Mouse (Mus musculus) spleen, adult 2 months (tissue): ENCODE results near the gene Rreb1. TPM values are rescaled to one million over a fixed set of nuclear protein-coding genes. Genes with fewer than 3 reads are reported as not detected.

Experiments
- DNase-seq, 2 experiments: peaks; one replicate each; pipeline versions ENCODE4 v3.0.0 to v3.0.0-alpha.2; 2012 to 2021; ENCODE audit warnings: low spot score in 2 of 2, low read depth in 1 of 2
- H3K27ac ChIP-seq: fragments of 200-500 bp; 2 replicates; pipeline ENCODE4 v1.5.1; 2012; ENCODE audit warnings: low read length, inconsistent platforms; ENCODE audit not compliant: insufficient read depth
- H3K27me3 ChIP-seq: fragments of 200-500 bp; 2 replicates; pipeline ENCODE4 v1.6.1; 2012; ENCODE audit warnings: mild to moderate bottlenecking, moderate library complexity, low read length, inconsistent platforms; ENCODE audit not compliant: control insufficient read depth, insufficient read depth
- H3K36me3 ChIP-seq: fragments of 200-500 bp; 2 replicates; pipeline ENCODE4 v1.6.1; 2012; ENCODE audit warnings: mild to moderate bottlenecking, low read length, inconsistent platforms; ENCODE audit not compliant: control insufficient read depth, insufficient read depth
- H3K4me1 ChIP-seq: fragments of 200-500 bp; 2 replicates; pipeline ENCODE4 v1.6.1; 2011; ENCODE audit warnings: inconsistent platforms; ENCODE audit not compliant: control insufficient read depth, insufficient read depth, insufficient read length
- H3K4me3 ChIP-seq: fragments of 200-500 bp; 2 replicates; pipeline ENCODE4 v1.5.1; 2011; ENCODE audit warnings: mild to moderate bottlenecking, inconsistent platforms; ENCODE audit not compliant: insufficient read depth, insufficient read length; ENCODE audit errors: extremely low read depth
- CTCF ChIP-seq: fragments of 200-500 bp; IDR thresholded peaks from 2 replicates; pipeline ENCODE4 v1.5.1; 2011; ENCODE audit warnings: mild to moderate bottlenecking, inconsistent platforms; ENCODE audit not compliant: insufficient read depth, insufficient read length, insufficient replicate concordance; ENCODE audit errors: extremely low read depth
- POLR2A ChIP-seq: fragments of 200-500 bp; IDR thresholded peaks from 2 replicates; pipeline ENCODE4 v1.6.1; 2011; ENCODE audit warnings: low read depth, low read length, inconsistent platforms
- WGBS: fragments of 180-500 bp; shearing (Covaris S2); methylation state at CpG from one replicate; pipeline ENCODE4 v1.1.7; 2018; 5-methylcytosine and 5-hydroxymethylcytosine counted together
- polyA plus RNA-seq: library from polyadenylated mRNA; depleted of rRNA; stranded (reverse); fragments of >200 nt; gene quantifications from 2 replicates; pipeline ENCODE4 v1.2.3, GENCODE M21; 2012

The Rreb1 gene
- polyA plus RNA-seq, 1 experiment: 15.5 TPM

GRCm38 (mm10) chr13:37969337-37969736 is 191.1 kb downstream of the Rreb1 start:
- TF ChIP-seq POLR2A (no peak), CTCF (peak; percentile 97)
- H3K4me1 ChIP-seq: peaks cover 19% of the 10 kb centered on the region; the same call in 1 of the 2 replicates
- H3K27me3 ChIP-seq: no peaks in the 10 kb centered on the region
- H3K27ac ChIP-seq: no peak overlapping the region
- no peak overlapping the region for H3K4me3 ChIP-seq
- DNase-seq: peak; percentile 45 to 83
- no peaks in the 10 kb centered on the region for H3K36me3 ChIP-seq
- WGBS: 11% methylated on average over 14 of the region's 14 CpGs

GRCm38 (mm10) chr13:37969988-37970387 is 191.8 kb downstream of the Rreb1 start:
- Histone ChIP-seq H3K4me1 (peaks cover 19% of the 10 kb centered on the region; the same call in 1 of the 2 replicates), H3K27ac (no peak overlapping the region), H3K27me3 (no peaks in the 10 kb centered on the region), H3K4me3 (no peak overlapping the region), H3K36me3 (no peaks in the 10 kb centered on the region)
- TF ChIP-seq CTCF (no peak), POLR2A (no peak)
- WGBS: 86% methylated on average over 8 of the region's 8 CpGs
- no peak for DNase-seq

GRCm38 (mm10) chr13:37970887-37971530 is 192.8 kb downstream of the Rreb1 start:
- no peak overlapping the region for H3K27ac ChIP-seq
- TF ChIP-seq POLR2A (no peak), CTCF (no peak)
- no peaks in the 10 kb centered on the region for H3K27me3 ChIP-seq
- 87% methylated on average over 11 of the region's 11 CpGs for WGBS
- no peak for DNase-seq
- no peak overlapping the region for H3K4me3 ChIP-seq
- H3K36me3 ChIP-seq: no peaks in the 10 kb centered on the region; the same call in 1 of the 2 replicates
- peaks cover 12% of the 10 kb centered on the region; the same call in 1 of the 2 replicates for H3K4me1 ChIP-seq

GRCm38 (mm10) chr13:37974036-37974435 is 195.8 kb downstream of the Rreb1 start:
- WGBS: 95% methylated on average over 6 of the region's 6 CpGs
- peaks cover 8% of the 10 kb centered on the region; the same call in 1 of the 2 replicates for H3K36me3 ChIP-seq
- H3K27me3 ChIP-seq: no peaks in the 10 kb centered on the region
- H3K4me3 ChIP-seq: no peak overlapping the region
- H3K27ac ChIP-seq: no peak overlapping the region
- H3K4me1 ChIP-seq: peaks cover 6% of the 10 kb centered on the region; the same call in 1 of the 2 replicates
- TF ChIP-seq POLR2A (no peak), CTCF (no peak)
- no peak for DNase-seq

GRCm38 (mm10) chr13:37974731-37975130 is 196.5 kb downstream of the Rreb1 start:
- 87% methylated on average over 5 of the region's 5 CpGs for WGBS
- H3K27me3 ChIP-seq: no peaks in the 10 kb centered on the region
- H3K4me1 ChIP-seq: peaks cover 6% of the 10 kb centered on the region; the same call in 1 of the 2 replicates
- TF ChIP-seq CTCF (no peak), POLR2A (no peak)
- no peak for DNase-seq
- no peak overlapping the region for H3K4me3 ChIP-seq
- no peak overlapping the region for H3K27ac ChIP-seq
- peaks cover 14% of the 10 kb centered on the region for H3K36me3 ChIP-seq

- DNase-seq: no peak
- no peaks in the 10 kb centered on the region for H3K4me1 ChIP-seq
- no peaks in the 10 kb centered on the region for H3K27me3 ChIP-seq
- H3K4me3 ChIP-seq: no peak overlapping the region
- H3K36me3 ChIP-seq: peaks cover 40% of the 10 kb centered on the region
- H3K27ac ChIP-seq: no peak overlapping the region; the same call in 1 of the 2 replicates
- TF ChIP-seq POLR2A (no peak), CTCF (no peak)
- WGBS: 97% methylated on average over 12 of the region's 12 CpGs
Measured at GRCm38 (mm10) chr13:37979506-37979905, 201.3 kb downstream of the Rreb1 start.

- Histone ChIP-seq H3K4me3 (no peak overlapping the region), H3K27ac (no peak overlapping the region), H3K4me1 (no peaks in the 10 kb centered on the region), H3K27me3 (no peaks in the 10 kb centered on the region), H3K36me3 (peaks cover 44% of the 10 kb centered on the region)
- 92% methylated on average over 10 of the region's 10 CpGs for WGBS
- no peak for DNase-seq
- no peak for TF ChIP-seq POLR2A
- TF ChIP-seq CTCF: no peak
Measured at GRCm38 (mm10) chr13:37980346-37980745, 202.1 kb downstream of the Rreb1 start.
